Mouse (Mus musculus) forebrain, embryonic 10.5 days (tissue): ENCODE measurements around the gene Snx13. TPM values are rescaled to one million over a fixed set of nuclear protein-coding genes. Genes with fewer than 3 reads are reported as not detected.

Source experiments
- DNase-seq: peaks from one replicate; pipeline ENCODE4 v3.0.0-alpha.2; 2017; ENCODE audit warnings: low spot score; ENCODE audit errors: extremely low spot score
- H3K27ac ChIP-seq: fragments of 300-500 bp; sonication (generic); 2 replicates; pipeline ENCODE4 v1.5.1; 2016; ENCODE audit warnings: mild to moderate bottlenecking
- H3K27me3 ChIP-seq: fragments of 300-500 bp; sonication (generic); 2 replicates; pipeline ENCODE4 v1.6.1; 2016; ENCODE audit warnings: mild to moderate bottlenecking; ENCODE audit not compliant: poor library complexity, severe bottlenecking
- H3K36me3 ChIP-seq: fragments of 300-500 bp; sonication (generic); replicated peaks from 2 replicates; pipeline ENCODE4 v1.6.1; 2016; ENCODE audit warnings: mild to moderate bottlenecking, moderate library complexity
- H3K4me1 ChIP-seq: fragments of 300-500 bp; sonication (generic); 2 replicates; pipeline ENCODE4 v1.6.1; 2016
- H3K4me3 ChIP-seq: fragments of 300-500 bp; sonication (generic); 2 replicates; pipeline ENCODE4 v1.5.1; 2016; ENCODE audit warnings: mild to moderate bottlenecking, moderate library complexity
- H3K9me3 ChIP-seq: fragments of 300-500 bp; sonication (generic); 2 replicates; pipeline ENCODE4 v1.6.1; 2016; ENCODE audit warnings: mild to moderate bottlenecking, moderate library complexity
- WGBS: fragments of 180-500 bp; shearing (Covaris S2); methylation state at CpG from one replicate; pipeline ENCODE4 v1.1.7; 2016; 5-methylcytosine and 5-hydroxymethylcytosine counted together
- microRNA counts: library from miRNA; unstranded; fragments of <30 nt; microRNA quantifications from one replicate; lab custom pipeline; 2017
- microRNA-seq: library from miRNA; unstranded; fragments of <30 nt; microRNA quantifications from one replicate; pipeline ENCODE4, GENCODE M21; 2017
- polyA plus RNA-seq: library from polyadenylated mRNA; unstranded; fragments of >200 nt; fragmentation: Nextera tagmentation; extraction: Ambion mirVana; gene quantifications from 2 replicates; pipeline ENCODE4 v1.2.1, GENCODE M21; 2016

Gene Snx13
- polyA plus RNA-seq, 1 experiment from 2014 or later: 16.6 TPM

DNA sequence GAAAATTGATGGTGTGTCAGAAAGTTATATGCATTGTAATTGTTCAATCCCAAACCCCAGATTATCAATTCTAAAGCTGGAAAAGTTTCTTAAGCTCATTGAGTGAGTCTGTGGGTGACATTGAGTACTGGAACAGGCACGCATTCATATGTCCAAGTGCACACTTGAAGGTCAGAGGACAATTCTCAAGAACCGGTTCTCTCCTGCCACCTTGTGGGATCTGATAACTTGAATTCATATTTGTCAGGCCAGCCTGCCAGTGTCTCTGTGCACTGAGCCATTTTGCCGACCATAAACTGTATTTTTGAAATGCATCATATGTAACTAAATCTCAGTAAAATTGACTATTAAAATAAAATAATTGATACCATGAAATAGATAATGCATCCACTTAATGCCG, 114.7 kb downstream of the Snx13 start:
- Histone ChIP-seq H3K9me3 (no peaks in the 10 kb centered on the region), H3K4me1 (no peaks in the 10 kb centered on the region), H3K27ac (no peak overlapping the region), H3K27me3 (no peaks in the 10 kb centered on the region), H3K4me3 (no peak overlapping the region), H3K36me3 (no peaks in the 10 kb centered on the region)
- no peak for DNase-seq
- 84% methylated on average over 4 of the region's 4 CpGs for WGBS

- Histone ChIP-seq H3K36me3 (no peaks in the 10 kb centered on the region), H3K9me3 (no peaks in the 10 kb centered on the region), H3K27me3 (no peaks in the 10 kb centered on the region), H3K4me3 (no peak overlapping the region), H3K4me1 (no peaks in the 10 kb centered on the region; the same call in 1 of the 2 replicates), H3K27ac (no peak overlapping the region)
- WGBS: 52% methylated on average over 4 of the region's 4 CpGs
- no peak for DNase-seq
These were observed 123.3 kb downstream of the Snx13 start for GRCm38 (mm10) chr12:35170275-35170674.

GRCm38 (mm10) chr12:35175938-35176337, 129.0 kb downstream of the Snx13 start:
- H3K27ac ChIP-seq: no peak overlapping the region
- H3K36me3 ChIP-seq: no peaks in the 10 kb centered on the region
- H3K4me3 ChIP-seq: no peak overlapping the region
- H3K9me3 ChIP-seq: no peaks in the 10 kb centered on the region
- DNase-seq: no peak
- H3K27me3 ChIP-seq: no peaks in the 10 kb centered on the region
- 80% methylated on average over 8 of the region's 8 CpGs for WGBS
- no peaks in the 10 kb centered on the region for H3K4me1 ChIP-seq

GRCm38 (mm10) chr12:35176628-35177027, 129.6 kb downstream of the Snx13 start:
- no peak overlapping the region for H3K4me3 ChIP-seq
- no peaks in the 10 kb centered on the region for H3K4me1 ChIP-seq
- H3K27ac ChIP-seq: no peak overlapping the region
- no peaks in the 10 kb centered on the region for H3K27me3 ChIP-seq
- no peaks in the 10 kb centered on the region for H3K9me3 ChIP-seq
- WGBS: 87% methylated on average over 3 of the region's 3 CpGs
- no peak for DNase-seq
- no peaks in the 10 kb centered on the region for H3K36me3 ChIP-seq

GRCm38 (mm10) chr12:35182675-35183074, 135.7 kb downstream of the Snx13 start:
- Histone ChIP-seq H3K9me3 (no peaks in the 10 kb centered on the region), H3K27ac (no peak overlapping the region), H3K4me1 (peaks cover 8% of the 10 kb centered on the region; the same call in 1 of the 2 replicates), H3K36me3 (no peaks in the 10 kb centered on the region), H3K27me3 (no peaks in the 10 kb centered on the region), H3K4me3 (no peak overlapping the region)
- DNase-seq: peak; percentile 81
- 18% methylated on average over 3 of the region's 3 CpGs for WGBS

DNA sequence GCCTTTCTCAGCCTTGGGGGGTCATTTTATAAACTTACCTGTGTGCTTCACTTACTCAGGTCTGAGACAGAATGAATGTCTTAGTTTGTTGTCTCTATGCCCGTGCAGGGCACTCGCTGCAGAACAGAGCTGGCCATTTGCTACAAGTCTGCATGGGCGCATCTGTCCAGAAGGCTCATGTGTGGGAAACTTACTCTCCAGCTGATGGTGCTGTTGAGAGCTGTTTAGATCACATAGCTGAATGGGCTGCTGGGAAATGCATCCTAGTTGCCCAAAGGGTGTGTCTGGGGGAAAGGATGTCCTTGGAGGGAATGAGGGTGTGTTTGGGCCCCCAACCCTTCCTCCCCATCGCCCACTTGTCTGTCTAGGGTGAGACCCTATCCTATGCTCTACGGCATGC, 137.3 kb downstream of the Snx13 start:
- DNase-seq: no peak
- no peak overlapping the region for H3K27ac ChIP-seq
- 84% methylated on average over 5 of the region's 5 CpGs for WGBS
- H3K9me3 ChIP-seq: no peaks in the 10 kb centered on the region
- H3K4me3 ChIP-seq: no peak overlapping the region
- peaks cover 8% of the 10 kb centered on the region; the same call in 1 of the 2 replicates for H3K4me1 ChIP-seq
- no peaks in the 10 kb centered on the region for H3K27me3 ChIP-seq
- H3K36me3 ChIP-seq: no peaks in the 10 kb centered on the region

DNA sequence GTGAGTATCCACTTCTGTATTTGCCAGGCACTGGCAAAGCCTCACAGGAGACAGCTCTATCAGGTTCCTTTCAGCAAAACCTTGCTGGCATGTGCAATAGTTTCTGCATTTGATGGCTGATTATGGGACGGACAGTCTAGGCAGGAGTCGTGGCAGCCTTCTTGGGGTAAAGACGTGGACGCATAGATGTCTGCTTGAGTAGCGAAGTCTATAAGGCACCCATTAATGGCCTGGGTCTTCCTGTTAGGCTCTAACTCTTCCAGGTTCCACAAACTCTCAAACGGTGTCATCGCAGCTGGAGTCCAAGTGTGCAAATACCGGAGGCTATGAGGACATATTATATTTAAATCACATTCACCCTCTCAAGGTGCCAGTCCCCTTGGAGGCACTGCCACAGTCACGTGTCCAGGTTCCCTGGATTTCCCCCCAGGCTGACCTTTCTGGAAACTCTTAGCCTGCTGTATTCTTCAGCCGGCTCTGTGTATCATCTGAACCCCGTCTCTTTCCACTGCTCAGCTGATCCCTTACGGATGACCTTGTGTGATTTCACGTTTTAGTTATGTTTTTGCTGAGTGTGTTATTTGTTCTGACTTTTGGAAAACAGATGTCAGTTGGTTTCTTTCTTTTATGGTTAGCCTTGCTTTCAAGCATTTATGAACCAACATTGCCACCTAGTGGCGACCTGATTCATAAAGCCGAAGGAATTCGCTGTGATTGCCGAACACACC, 144.9 kb downstream of the Snx13 start:
- peaks cover 2% of the 10 kb centered on the region; the same call in 1 of the 2 replicates for H3K4me1 ChIP-seq
- H3K4me3 ChIP-seq: peak overlapping the region; percentile 43
- no peaks in the 10 kb centered on the region for H3K27me3 ChIP-seq
- peak; percentile 61 for DNase-seq
- H3K36me3 ChIP-seq: no peaks in the 10 kb centered on the region
- H3K9me3 ChIP-seq: no peaks in the 10 kb centered on the region
- WGBS: 55% methylated on average over 17 of the region's 17 CpGs
- no peak overlapping the region for H3K27ac ChIP-seq

GRCm38 (mm10) chr12:35192426-35192769, 145.4 kb downstream of the Snx13 start:
- no peak for DNase-seq
- peaks cover 2% of the 10 kb centered on the region; the same call in 1 of the 2 replicates for H3K4me1 ChIP-seq
- H3K27me3 ChIP-seq: no peaks in the 10 kb centered on the region
- H3K9me3 ChIP-seq: no peaks in the 10 kb centered on the region
- no peaks in the 10 kb centered on the region for H3K36me3 ChIP-seq
- 18% methylated on average over 2 of the region's 2 CpGs for WGBS
- no peak overlapping the region for H3K27ac ChIP-seq
- H3K4me3 ChIP-seq: peak overlapping the region; percentile 43

MicroRNAs encoded within 50 kb of the gene (microRNA counts, 519-probe panel; counts per million panel counts)
- microRNA mmu-miR-680 (lab: Ali Mortazavi, UCI): 341 counts per million, percentile 65 among the panel's probes with 10 or more counts

Small RNA genes lying within 50 kb of the gene (microRNA-seq; reads per million reads assigned to microRNA genes)
- not detected for gene Mir680-3

Other genes starting within 250 kb of the Snx13 start
- 4.0 and 4.4 TPM in 2 replicates for gene Hdac9, start 130.1 kb upstream of the Snx13 start, polyA plus RNA-seq
- gene Prps1l1, start 62.4 kb upstream of the Snx13 start, polyA plus RNA-seq: not detected in 2 replicates